Mouse (Mus musculus): Measurements from ENCODE around the gene Mon2.

DNA sequence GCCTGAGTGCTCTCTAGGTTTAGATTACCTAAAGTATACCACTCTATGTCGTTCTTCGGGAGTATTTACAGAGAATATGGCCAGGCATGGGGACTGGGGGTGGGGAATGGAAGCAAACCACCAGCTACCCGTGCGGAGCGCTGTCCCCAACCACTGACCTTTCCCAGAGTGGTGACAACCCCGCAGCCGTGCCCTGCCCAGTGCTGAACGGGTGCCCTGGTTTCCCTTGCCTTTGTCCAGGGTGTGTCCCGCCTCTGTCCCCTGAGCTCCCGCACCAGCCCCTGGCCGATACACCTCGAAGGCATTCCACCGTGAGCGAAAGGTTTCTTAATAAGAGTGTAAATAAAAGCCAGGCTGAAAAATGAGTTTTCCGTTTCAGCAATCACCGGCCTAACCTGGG, 115.6 kb downstream of the Mon2 start:
- TF ChIP-seq CTCF (IDR thresholded peaks at IDR 0.05 in 2 of 3, conservative IDR thresholded peaks at IDR 0.05 in 1 of 3; ENCODE audit: control insufficient read depth in 1 of 3, insufficient read depth in 1 of 3, low read depth in 2 of 3, low read length in 3 of 3, poor library complexity in 1 of 3, severe bottlenecking in 1 of 3) (no peak), JUND (IDR thresholded peaks at IDR 0.05; ENCODE audit: low read depth, low read length) (no peak), RAD21 (IDR thresholded peaks at IDR 0.05; ENCODE audit: low read depth, low read length) (no peak), CHD2 (IDR thresholded peaks at IDR 0.05; ENCODE audit: low read length) (no peak)
